Mouse (Mus musculus): ENCODE measurements around the gene Parg. TPM values are rescaled to one million over a fixed set of nuclear protein-coding genes. Genes with fewer than 3 reads are reported as not detected.

Gene Parg
- polyA plus RNA-seq, 1 experiment from 2014 or later = 26.8 TPM

- 95% methylated on average over 5 of the region's 5 CpGs for WGBS
- ATAC-seq = no peak
- Histone ChIP-seq H3K4me2 (ENCODE audit: low read length) (no peak overlapping the region), H3K27me3 (replicated peaks; ENCODE audit: control insufficient read depth, insufficient read depth, low read length) (no peaks in the 10 kb centered on the region), H3K27ac (ENCODE audit: low read depth, low read length) (no peak overlapping the region), H3K4me3 (ENCODE audit: low read length) (no peak overlapping the region), H3K9ac (ENCODE audit: low read depth, low read length) (no peak overlapping the region), H3K9me3 (ENCODE audit: control insufficient read depth, low read length) (no peaks in the 10 kb centered on the region), H3K36me3 (ENCODE audit: control insufficient read depth, insufficient read depth, low read length) (no peaks in the 10 kb centered on the region), H3K4me1 (ENCODE audit: control insufficient read depth, insufficient read depth, low read depth, low read length) (peaks cover 28% of the 10 kb centered on the region)
Observed at GRCm38 (mm10) chr14:32162231-32162630, 39.5 kb upstream of the Parg start.

DNA sequence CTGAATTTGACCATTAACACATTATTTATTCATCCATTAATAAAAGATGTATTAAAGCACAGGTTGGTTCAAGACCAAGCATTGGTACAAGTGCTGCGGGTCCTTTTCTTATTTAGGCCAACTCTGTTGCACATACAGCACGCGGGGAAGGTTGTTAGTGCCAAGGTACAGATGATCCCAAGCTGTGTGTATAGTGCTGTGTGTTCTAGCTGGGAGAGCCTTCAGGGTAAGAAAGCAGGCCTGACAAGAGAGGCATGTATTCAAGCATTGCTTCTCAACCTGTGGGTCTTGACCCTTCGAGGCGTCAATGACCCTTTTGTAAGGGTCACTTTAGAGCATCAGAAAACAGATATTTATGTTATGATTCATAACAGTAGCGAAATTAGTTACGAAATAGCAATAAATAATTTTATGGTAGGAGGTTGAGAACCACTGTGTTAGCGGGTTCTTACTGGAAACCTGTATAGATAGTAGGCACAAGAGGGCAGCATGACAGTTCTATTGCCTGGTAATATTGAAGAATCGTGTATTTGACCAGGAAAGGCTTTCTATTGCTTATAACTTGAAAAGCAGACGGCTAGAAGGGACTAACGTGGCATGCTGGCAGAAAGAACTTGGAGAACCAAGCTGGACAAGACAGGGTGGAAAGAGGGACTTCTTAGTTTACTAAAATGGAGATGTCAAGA, 38.4 kb upstream of the Parg start:
- Histone ChIP-seq H3K4me3 (ENCODE audit: low read length) (no peak overlapping the region), H3K27me3 (replicated peaks; ENCODE audit: control insufficient read depth, insufficient read depth, low read length) (no peaks in the 10 kb centered on the region), H3K4me1 (ENCODE audit: control insufficient read depth, insufficient read depth, low read depth, low read length) (peaks cover 28% of the 10 kb centered on the region), H3K27ac (ENCODE audit: low read depth, low read length) (no peak overlapping the region), H3K4me2 (ENCODE audit: low read length) (no peak overlapping the region), H3K36me3 (ENCODE audit: control insufficient read depth, insufficient read depth, low read length) (no peaks in the 10 kb centered on the region), H3K9me3 (ENCODE audit: control insufficient read depth, low read length) (no peaks in the 10 kb centered on the region), H3K9ac (ENCODE audit: low read depth, low read length) (no peak overlapping the region)
- no peak for ATAC-seq
- 93% methylated on average over 11 of the region's 11 CpGs for WGBS

DNA sequence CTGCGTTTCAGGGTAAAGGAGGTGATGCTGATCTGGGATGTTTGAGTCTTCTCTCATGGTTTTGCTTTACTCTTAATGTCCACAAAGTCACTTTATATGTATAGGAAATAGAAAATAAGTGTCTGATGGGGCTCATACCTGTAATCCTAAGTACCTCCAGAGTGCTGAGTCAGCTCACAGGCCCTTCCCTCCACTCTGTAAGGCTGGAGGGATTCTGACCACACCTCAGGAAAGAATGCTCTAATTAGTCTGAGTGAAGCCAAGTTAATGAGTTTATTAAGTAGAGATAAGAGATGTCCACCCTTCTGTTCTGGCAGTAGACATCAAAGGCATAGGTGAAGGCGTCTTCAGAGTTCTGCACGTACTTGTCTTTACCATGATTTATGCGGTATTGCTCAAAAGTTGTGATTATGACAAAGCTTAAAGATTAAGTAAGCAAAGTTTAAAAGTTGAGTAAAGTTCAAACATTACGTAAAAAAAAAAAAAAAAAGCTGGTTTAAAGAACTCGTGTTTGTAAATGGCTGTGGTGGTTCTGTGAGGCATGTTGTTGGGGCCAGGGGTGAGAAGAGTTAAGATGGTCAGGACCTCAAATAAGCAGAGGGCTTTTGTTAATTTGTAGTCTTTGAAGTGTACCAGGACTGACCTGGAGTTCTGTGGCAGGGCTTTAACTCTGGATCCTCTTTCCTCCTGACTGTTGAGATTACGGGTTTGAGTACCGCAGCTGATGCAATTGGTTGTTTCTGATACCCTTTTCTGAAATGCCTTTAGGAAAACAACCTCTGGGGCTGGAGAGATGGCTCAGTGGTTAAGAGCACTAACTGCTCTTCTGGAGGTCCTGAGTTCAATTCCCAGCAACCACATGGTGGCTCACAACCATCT, 37.3 kb upstream of the Parg start:
- H3K9ac ChIP-seq (ENCODE audit: low read depth, low read length) = no peak overlapping the region
- H3K9me3 ChIP-seq (ENCODE audit: control insufficient read depth, low read length) = no peaks in the 10 kb centered on the region
- peaks cover 24% of the 10 kb centered on the region for H3K4me1 ChIP-seq (ENCODE audit: control insufficient read depth, insufficient read depth, low read depth, low read length)
- H3K36me3 ChIP-seq (ENCODE audit: control insufficient read depth, insufficient read depth, low read length) = no peaks in the 10 kb centered on the region
- no peak for ATAC-seq
- no peak overlapping the region for H3K4me3 ChIP-seq (ENCODE audit: low read length)
- H3K4me2 ChIP-seq (ENCODE audit: low read length) = no peak overlapping the region
- WGBS = 88% methylated on average over 8 of the region's 8 CpGs
- no peaks in the 10 kb centered on the region for H3K27me3 ChIP-seq (replicated peaks; ENCODE audit: control insufficient read depth, insufficient read depth, low read length)
- no peak overlapping the region for H3K27ac ChIP-seq (ENCODE audit: low read depth, low read length)

GRCm38 (mm10) chr14:32165278-32166061, 36.3 kb upstream of the Parg start:
- H3K9ac ChIP-seq (ENCODE audit: low read depth, low read length) = peak overlapping the region; percentile 67
- WGBS = 1% methylated on average over 42 of the region's 42 CpGs
- peak overlapping the region; percentile 52 for H3K4me3 ChIP-seq (ENCODE audit: low read length)
- H3K27ac ChIP-seq (ENCODE audit: low read depth, low read length) = peak overlapping the region; percentile 45; the same call in 1 of the 2 replicates
- no peaks in the 10 kb centered on the region for H3K27me3 ChIP-seq (replicated peaks; ENCODE audit: control insufficient read depth, insufficient read depth, low read length)
- ATAC-seq = peak; percentile 77
- H3K36me3 ChIP-seq (ENCODE audit: control insufficient read depth, insufficient read depth, low read length) = no peaks in the 10 kb centered on the region
- H3K9me3 ChIP-seq (ENCODE audit: control insufficient read depth, low read length) = no peaks in the 10 kb centered on the region
- peaks cover 24% of the 10 kb centered on the region for H3K4me1 ChIP-seq (ENCODE audit: control insufficient read depth, insufficient read depth, low read depth, low read length)
- H3K4me2 ChIP-seq (ENCODE audit: low read length) = peak overlapping the region; percentile 96

DNA sequence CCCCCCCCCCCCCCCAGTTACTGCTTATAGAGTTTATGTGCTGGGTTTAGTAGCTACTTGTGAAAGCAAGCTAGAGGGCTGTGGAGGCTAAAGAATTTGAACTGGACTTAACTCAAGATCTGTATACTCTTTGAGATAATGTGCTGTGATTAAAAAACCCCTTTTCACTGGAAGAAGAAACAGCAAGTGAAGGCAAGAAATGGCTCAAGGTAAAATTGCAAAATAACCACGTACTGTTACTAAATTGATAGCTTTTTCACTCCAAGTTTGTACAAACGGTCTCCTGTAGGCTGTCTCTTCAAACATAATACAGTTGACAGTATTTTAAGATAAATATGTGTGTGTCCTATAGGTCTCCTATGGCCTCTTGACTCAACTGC, 35.7 kb upstream of the Parg start:
- H3K4me1 ChIP-seq (ENCODE audit: control insufficient read depth, insufficient read depth, low read depth, low read length) = peaks cover 18% of the 10 kb centered on the region
- H3K9ac ChIP-seq (ENCODE audit: low read depth, low read length) = no peak overlapping the region
- H3K4me3 ChIP-seq (ENCODE audit: low read length) = no peak overlapping the region
- no peak overlapping the region for H3K27ac ChIP-seq (ENCODE audit: low read depth, low read length)
- no peaks in the 10 kb centered on the region for H3K27me3 ChIP-seq (replicated peaks; ENCODE audit: control insufficient read depth, insufficient read depth, low read length)
- ATAC-seq = no peak
- H3K9me3 ChIP-seq (ENCODE audit: control insufficient read depth, low read length) = no peaks in the 10 kb centered on the region
- WGBS = 72% methylated on average over 2 of the region's 2 CpGs
- peak overlapping the region; percentile 96 for H3K4me2 ChIP-seq (ENCODE audit: low read length)
- no peaks in the 10 kb centered on the region for H3K36me3 ChIP-seq (ENCODE audit: control insufficient read depth, insufficient read depth, low read length)

DNA sequence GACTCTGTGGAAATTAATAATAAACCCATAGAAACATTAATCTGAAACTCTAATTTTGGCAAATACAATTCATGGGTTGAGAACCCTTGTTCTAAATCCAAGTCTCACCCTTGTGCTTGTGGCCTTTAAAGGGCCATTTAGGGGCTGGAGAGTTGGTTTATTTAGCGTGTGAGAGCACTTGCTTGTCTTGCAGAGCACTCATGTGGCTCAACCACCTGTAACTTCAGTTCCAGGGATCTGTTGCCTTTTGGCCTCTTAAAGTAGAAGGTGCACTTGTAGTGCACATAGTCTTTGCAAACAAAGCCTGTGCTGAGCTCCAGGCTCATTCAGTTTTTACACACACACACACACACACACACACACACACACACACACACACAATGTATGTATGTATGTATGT, 34.9 kb upstream of the Parg start:
- no peak overlapping the region for H3K9ac ChIP-seq (ENCODE audit: low read depth, low read length)
- peaks cover 11% of the 10 kb centered on the region for H3K4me1 ChIP-seq (ENCODE audit: control insufficient read depth, insufficient read depth, low read depth, low read length)
- ATAC-seq = no peak
- H3K27me3 ChIP-seq (replicated peaks; ENCODE audit: control insufficient read depth, insufficient read depth, low read length) = no peaks in the 10 kb centered on the region
- no peaks in the 10 kb centered on the region for H3K9me3 ChIP-seq (ENCODE audit: control insufficient read depth, low read length)
- no peak overlapping the region for H3K4me2 ChIP-seq (ENCODE audit: low read length)
- no peaks in the 10 kb centered on the region for H3K36me3 ChIP-seq (ENCODE audit: control insufficient read depth, insufficient read depth, low read length)
- no peak overlapping the region for H3K27ac ChIP-seq (ENCODE audit: low read depth, low read length)
- H3K4me3 ChIP-seq (ENCODE audit: low read length) = no peak overlapping the region
- 89% methylated on average over 1 of the region's 1 CpGs for WGBS

GRCm38 (mm10) chr14:32167326-32167725, 34.4 kb upstream of the Parg start:
- Histone ChIP-seq H3K4me3 (ENCODE audit: low read length) (no peak overlapping the region), H3K27me3 (replicated peaks; ENCODE audit: control insufficient read depth, insufficient read depth, low read length) (no peaks in the 10 kb centered on the region), H3K4me2 (ENCODE audit: low read length) (no peak overlapping the region), H3K9me3 (ENCODE audit: control insufficient read depth, low read length) (no peaks in the 10 kb centered on the region), H3K27ac (ENCODE audit: low read depth, low read length) (no peak overlapping the region), H3K36me3 (ENCODE audit: control insufficient read depth, insufficient read depth, low read length) (no peaks in the 10 kb centered on the region), H3K9ac (ENCODE audit: low read depth, low read length) (no peak overlapping the region), H3K4me1 (ENCODE audit: control insufficient read depth, insufficient read depth, low read depth, low read length) (peaks cover 11% of the 10 kb centered on the region)
- WGBS = 91% methylated on average over 5 of the region's 5 CpGs
- no peak for ATAC-seq

- 75% methylated on average over 3 of the region's 3 CpGs for WGBS
- Histone ChIP-seq H3K4me2 (ENCODE audit: low read length) (no peak overlapping the region), H3K27ac (ENCODE audit: low read depth, low read length) (no peak overlapping the region), H3K9ac (ENCODE audit: low read depth, low read length) (no peak overlapping the region), H3K27me3 (replicated peaks; ENCODE audit: control insufficient read depth, insufficient read depth, low read length) (no peaks in the 10 kb centered on the region), H3K9me3 (ENCODE audit: control insufficient read depth, low read length) (no peaks in the 10 kb centered on the region), H3K4me3 (ENCODE audit: low read length) (no peak overlapping the region), H3K36me3 (ENCODE audit: control insufficient read depth, insufficient read depth, low read length) (peaks cover 6% of the 10 kb centered on the region; the same call in 1 of the 2 replicates), H3K4me1 (ENCODE audit: control insufficient read depth, insufficient read depth, low read depth, low read length) (peaks cover 11% of the 10 kb centered on the region)
- no peak for ATAC-seq
Observed at GRCm38 (mm10) chr14:32168653-32169231, 33.0 kb upstream of the Parg start.

Data from hindbrain, embryonic 16.5 days (tissue).